Mouse (Mus musculus) forebrain, embryonic 14.5 days (tissue): ENCODE measurements around the gene Gm45234. TPM values are rescaled to one million over a fixed set of nuclear protein-coding genes. Genes with fewer than 3 reads are reported as not detected.

ENCODE experiments used
- ATAC-seq: fragments of 200-750 bp; cut with Nextera tagmentation; 2 replicates; pipeline ENCODE4 v1.8.0; 2017; ENCODE audit warnings: mild to moderate bottlenecking, moderate library complexity
- DNase-seq: peaks from one replicate; pipeline ENCODE4 v3.0.0-alpha.2; 2015; ENCODE audit warnings: low spot score
- H3K27ac ChIP-seq: fragments of 300-500 bp; sonication (generic); 2 replicates; pipeline ENCODE4 v1.5.1; 2014; ENCODE audit warnings: low read depth, mild to moderate bottlenecking, control low read depth, low read length, moderate library complexity
- H3K27me3 ChIP-seq: fragments of 300-500 bp; sonication (generic); replicated peaks from 2 replicates; pipeline ENCODE4 v1.6.1; 2014; ENCODE audit warnings: low read length, control low read depth, mixed read lengths; ENCODE audit not compliant: control insufficient read depth, insufficient read depth
- H3K36me3 ChIP-seq: fragments of 300-500 bp; sonication (generic); 2 replicates; pipeline ENCODE4 v1.6.1; 2014; ENCODE audit warnings: low read length, control low read depth; ENCODE audit not compliant: control insufficient read depth, insufficient read depth
- H3K4me1 ChIP-seq: fragments of 300-500 bp; sonication (generic); 2 replicates; pipeline ENCODE4 v1.6.1; 2014; ENCODE audit warnings: antibody characterized with exemption, low read length, control low read depth; ENCODE audit not compliant: control insufficient read depth, insufficient read depth
- H3K4me2 ChIP-seq: fragments of 300-500 bp; sonication (generic); 2 replicates; pipeline ENCODE4 v1.6.1; 2014; ENCODE audit warnings: mild to moderate bottlenecking, control low read depth, low read length
- H3K4me3 ChIP-seq: fragments of 300-500 bp; sonication (generic); 2 replicates; pipeline ENCODE4 v1.5.1; 2014; ENCODE audit warnings: low read depth, low read length, control low read depth
- H3K9ac ChIP-seq: fragments of 300-500 bp; sonication (generic); 2 replicates; pipeline ENCODE4 v1.6.1; 2014; ENCODE audit warnings: mild to moderate bottlenecking, low read length, control low read depth, moderate library complexity
- H3K9me3 ChIP-seq: fragments of 300-500 bp; sonication (generic); replicated peaks from 2 replicates; pipeline ENCODE4 v1.6.1; 2016; ENCODE audit warnings: low read length, control low read depth, mixed read lengths; ENCODE audit not compliant: control insufficient read depth
- WGBS: fragments of 180-500 bp; shearing (Covaris S2); extraction: QIAGEN DNeasy Blood & Tissue Kit; methylation state at CpG from one replicate; pipeline ENCODE4 v1.1.7; 2014; 5-methylcytosine and 5-hydroxymethylcytosine counted together
- polyA plus RNA-seq: library from polyadenylated mRNA; unstranded; fragments of >200 nt; fragmentation: Nextera tagmentation; extraction: Ambion mirVana; gene quantifications from 2 replicates; pipeline ENCODE4 v1.2.1, GENCODE M21; 2014

Gene Gm45234
- polyA plus RNA-seq, 1 experiment from 2014 or later, result not detected

GRCm38 (mm10) chr6:124711824-124712782 lies 43.7 kb downstream of the Gm45234 start, which contains the start of the genes Emg1 and Phb2:
Gene Emg1, minus strand, starts transcription at chr6:124712178.
Gene Phb2, plus strand, starts transcription at chr6:124712336.
- Histone ChIP-seq H3K27me3 (no peaks in the 10 kb centered on the region), H3K4me1 (peaks cover 18% of the 10 kb centered on the region), H3K4me2 (peak within 1 kb of the TSS; percentile 99), H3K9me3 (no peaks in the 10 kb centered on the region), H3K4me3 (peak within 1 kb of the TSS; percentile 98), H3K36me3 (peaks cover 43% of the 10 kb centered on the region), H3K9ac (peak within 1 kb of the TSS; percentile 95), H3K27ac (peak within 1 kb of the TSS; percentile 58)
- ATAC-seq, result peak; percentile 97
- DNase-seq, result peak; percentile 99
- WGBS, result under 1% methylated on average over 68 of the region's 76 CpGs

GRCm38 (mm10) chr6:124708289-124708889 lies 47.4 kb downstream of the Gm45234 start:
- Histone ChIP-seq H3K27ac (no peak overlapping the region), H3K27me3 (no peaks in the 10 kb centered on the region), H3K4me2 (no peak overlapping the region), H3K36me3 (peaks cover 43% of the 10 kb centered on the region), H3K9me3 (no peaks in the 10 kb centered on the region), H3K9ac (no peak overlapping the region), H3K4me1 (peaks cover 17% of the 10 kb centered on the region), H3K4me3 (no peak overlapping the region)
- 91% methylated on average over 10 of the region's 10 CpGs for WGBS
- DNase-seq (no peak), ATAC-seq (no peak)

- Histone ChIP-seq H3K4me3 (no peak overlapping the region), H3K9me3 (no peaks in the 10 kb centered on the region), H3K4me2 (no peak overlapping the region), H3K4me1 (peaks cover 6% of the 10 kb centered on the region), H3K27me3 (no peaks in the 10 kb centered on the region), H3K36me3 (peaks cover 65% of the 10 kb centered on the region), H3K27ac (no peak overlapping the region), H3K9ac (no peak overlapping the region)
- no peak for DNase-seq
- WGBS, result 87% methylated on average over 5 of the region's 5 CpGs
- no peak for ATAC-seq
Measured at GRCm38 (mm10) chr6:124706061-124706627, 49.7 kb downstream of the Gm45234 start.

- ATAC-seq (no peak), DNase-seq (no peak)
- Histone ChIP-seq H3K9me3 (no peaks in the 10 kb centered on the region), H3K4me3 (no peak overlapping the region), H3K4me1 (no peaks in the 10 kb centered on the region), H3K9ac (no peak overlapping the region), H3K27ac (no peak overlapping the region), H3K36me3 (peaks cover 75% of the 10 kb centered on the region), H3K4me2 (no peak overlapping the region), H3K27me3 (no peaks in the 10 kb centered on the region)
- 95% methylated on average over 2 of the region's 2 CpGs for WGBS
Measured at GRCm38 (mm10) chr6:124704417-124704816, 51.4 kb downstream of the Gm45234 start.

GRCm38 (mm10) chr6:124703789-124704188 lies 52.0 kb downstream of the Gm45234 start:
- peaks cover 77% of the 10 kb centered on the region for H3K36me3 ChIP-seq
- no peak overlapping the region for H3K27ac ChIP-seq
- no peak overlapping the region for H3K4me3 ChIP-seq
- no peak for DNase-seq
- 81% methylated on average over 7 of the region's 7 CpGs for WGBS
- no peak overlapping the region for H3K9ac ChIP-seq
- no peaks in the 10 kb centered on the region for H3K9me3 ChIP-seq
- no peak overlapping the region for H3K4me2 ChIP-seq
- ATAC-seq, result no peak
- no peaks in the 10 kb centered on the region for H3K4me1 ChIP-seq
- H3K27me3 ChIP-seq, result no peaks in the 10 kb centered on the region

- Histone ChIP-seq H3K27me3 (no peaks in the 10 kb centered on the region), H3K4me2 (no peak overlapping the region), H3K9ac (no peak overlapping the region), H3K4me1 (no peaks in the 10 kb centered on the region), H3K36me3 (peaks cover 72% of the 10 kb centered on the region), H3K9me3 (no peaks in the 10 kb centered on the region), H3K4me3 (no peak overlapping the region), H3K27ac (no peak overlapping the region)
- ATAC-seq (peak; percentile 72), DNase-seq (peak; percentile 68)
- 50% methylated on average over 3 of the region's 3 CpGs for WGBS
Measured at GRCm38 (mm10) chr6:124702784-124703103, 53.1 kb downstream of the Gm45234 start.

GRCm38 (mm10) chr6:124702102-124702783 lies 53.6 kb downstream of the Gm45234 start:
- Histone ChIP-seq H3K27me3 (no peaks in the 10 kb centered on the region), H3K4me2 (no peak overlapping the region), H3K27ac (no peak overlapping the region), H3K36me3 (peaks cover 67% of the 10 kb centered on the region), H3K9ac (no peak overlapping the region), H3K4me3 (no peak overlapping the region), H3K9me3 (no peaks in the 10 kb centered on the region), H3K4me1 (no peaks in the 10 kb centered on the region)
- WGBS, result 93% methylated on average over 17 of the region's 17 CpGs
- DNase-seq (no peak), ATAC-seq (0 out of 2 replicates have a peak, but pooled peaks have one; percentile 18)

GRCm38 (mm10) chr6:124701338-124701737 lies 54.5 kb downstream of the Gm45234 start:
- H3K4me1 ChIP-seq, result no peaks in the 10 kb centered on the region
- no peaks in the 10 kb centered on the region for H3K9me3 ChIP-seq
- ATAC-seq (0 out of 2 replicates have a peak, but pooled peaks have one; percentile 25), DNase-seq (peak; percentile 21)
- H3K9ac ChIP-seq, result no peak overlapping the region
- WGBS, result 81% methylated on average over 8 of the region's 8 CpGs
- no peak overlapping the region for H3K4me2 ChIP-seq
- H3K4me3 ChIP-seq, result no peak overlapping the region
- H3K36me3 ChIP-seq, result peaks cover 65% of the 10 kb centered on the region
- H3K27me3 ChIP-seq, result no peaks in the 10 kb centered on the region
- no peak overlapping the region for H3K27ac ChIP-seq
